Mouse (Mus musculus): Measurements from ENCODE around the gene Fgf18. TPM values are rescaled to one million over a fixed set of nuclear protein-coding genes. Genes with fewer than 3 reads are reported as not detected.

Fgf18 gene
- total RNA-seq, 2 experiments from 2014 or later: 2.9 to 3.4 TPM

- no peak for DNase-seq (ENCODE audit: low spot score in 2 of 2)
Measured at GRCm38 (mm10) chr11:33119116-33119515, 28.1 kb downstream of the Fgf18 start.

- no peak for DNase-seq (ENCODE audit: low spot score in 2 of 2)
Measured at GRCm38 (mm10) chr11:33118480-33118879, 28.7 kb downstream of the Fgf18 start.

DNA sequence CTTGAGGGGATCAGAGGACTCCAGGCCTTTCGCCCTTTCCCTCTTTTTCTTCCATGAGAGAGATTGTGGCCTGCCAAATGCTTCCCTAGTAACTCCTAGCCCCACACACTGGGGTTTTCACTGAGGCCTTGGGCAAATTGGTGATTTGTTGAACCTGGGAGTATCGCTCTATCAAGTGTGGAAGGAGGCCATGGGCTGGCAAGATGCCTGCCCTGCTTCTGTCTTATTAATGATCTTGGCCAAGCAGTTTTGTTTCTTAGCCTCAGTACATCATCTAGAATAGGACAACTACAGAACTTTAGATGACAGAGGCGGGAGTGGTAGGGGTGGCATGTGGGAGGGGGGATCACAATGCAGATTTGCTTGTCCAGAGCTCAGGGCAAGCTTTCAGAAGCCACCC, 31.4 kb downstream of the Fgf18 start:
- no peak for DNase-seq (ENCODE audit: low spot score in 2 of 2)

GRCm38 (mm10) chr11:33112407-33112806, 34.8 kb downstream of the Fgf18 start:
- no peak for DNase-seq (ENCODE audit: low spot score in 2 of 2)

DNA sequence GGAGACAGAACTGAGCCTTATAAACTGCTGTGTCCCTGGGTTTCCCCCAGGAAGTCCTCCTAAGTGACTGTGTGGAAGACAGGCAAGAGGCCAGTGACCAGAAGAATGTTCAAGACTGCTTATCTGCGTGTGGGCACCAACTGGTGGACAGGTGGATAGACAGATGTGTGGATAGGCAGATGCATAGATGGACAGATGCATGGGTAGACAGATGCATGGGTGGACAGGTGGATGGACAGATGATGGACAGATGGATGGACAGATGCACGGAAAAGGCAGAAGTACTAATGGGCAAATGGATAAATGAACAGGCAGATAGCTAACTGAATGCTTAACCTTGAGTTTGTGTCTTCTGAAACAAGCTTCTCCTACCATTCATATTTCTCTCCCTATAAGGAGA, 37.1 kb downstream of the Fgf18 start:
- DNase-seq (ENCODE audit: low spot score in 2 of 2): no peak

- DNase-seq (ENCODE audit: low spot score in 2 of 2): no peak
Measured at GRCm38 (mm10) chr11:33107540-33107939, 39.7 kb downstream of the Fgf18 start.

DNA sequence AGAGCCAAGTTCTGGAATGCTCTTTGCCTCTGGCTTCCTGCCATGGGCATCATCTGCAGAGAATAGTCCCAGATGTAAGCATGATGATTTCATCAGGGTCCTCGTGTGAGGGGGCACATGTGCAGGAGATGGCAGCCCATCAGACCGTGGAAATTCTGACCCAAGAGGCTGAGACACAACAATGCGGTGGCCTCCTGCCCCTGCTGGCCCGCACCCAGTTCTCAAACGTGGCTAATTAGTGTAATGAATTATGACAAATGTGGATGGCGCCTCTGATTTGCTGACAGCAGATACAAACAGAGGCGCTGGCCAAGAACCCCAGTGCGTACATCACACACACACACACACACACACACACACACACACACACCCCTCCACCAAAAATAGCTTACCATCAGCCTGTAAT, 42.3 kb downstream of the Fgf18 start:
- no peak for DNase-seq (ENCODE audit: low spot score in 2 of 2)

GRCm38 (mm10) chr11:33103291-33103943, 43.8 kb downstream of the Fgf18 start:
- DNase-seq (ENCODE audit: low spot score in 2 of 2): no peak

DNA sequence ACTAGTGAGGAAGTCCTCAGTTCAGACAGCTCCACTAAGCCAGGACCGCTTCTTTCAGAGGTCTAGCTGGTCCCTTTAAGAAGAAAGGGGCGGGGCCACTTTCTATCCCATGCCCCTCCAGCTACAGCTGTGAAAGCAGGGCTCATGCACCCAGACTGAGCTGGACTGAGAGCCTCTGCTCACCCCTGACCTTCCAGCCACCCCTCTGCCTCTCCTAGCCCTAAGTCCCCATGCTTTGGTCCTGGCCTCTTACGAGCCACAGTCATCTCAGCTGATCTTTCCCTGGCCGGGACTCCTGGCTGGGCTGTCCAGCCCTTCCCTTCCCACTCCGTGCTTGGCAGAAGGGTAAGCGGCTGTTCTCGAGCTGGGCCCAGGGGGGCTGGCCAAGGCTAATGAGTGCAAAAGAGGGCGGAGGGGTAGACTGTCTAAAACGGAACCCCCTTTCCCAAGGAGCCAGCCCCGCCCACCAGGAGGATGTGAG, 47.1 kb downstream of the Fgf18 start:
- DNase-seq (ENCODE audit: low spot score in 2 of 2): no peak

DNA sequence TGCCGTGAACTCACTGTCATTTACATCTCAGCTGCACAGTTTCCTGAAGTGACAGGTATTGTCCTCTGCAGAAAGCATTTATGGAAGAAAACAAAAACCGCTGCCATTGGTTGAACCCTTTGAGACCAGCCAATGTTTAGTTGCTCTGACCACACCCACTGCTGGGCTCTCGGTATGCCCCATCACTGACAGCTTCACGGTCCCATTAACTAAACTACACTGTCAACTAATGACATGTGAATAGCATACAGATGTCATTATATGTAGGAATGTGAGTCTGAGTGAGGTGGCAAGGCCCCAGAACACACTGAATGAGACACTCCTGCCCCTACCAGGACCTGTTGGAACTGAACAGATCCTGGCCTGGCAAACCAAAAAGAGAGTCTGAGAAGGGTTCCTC, 47.8 kb downstream of the Fgf18 start:
- DNase-seq (ENCODE audit: low spot score in 2 of 2): no peak

DNA sequence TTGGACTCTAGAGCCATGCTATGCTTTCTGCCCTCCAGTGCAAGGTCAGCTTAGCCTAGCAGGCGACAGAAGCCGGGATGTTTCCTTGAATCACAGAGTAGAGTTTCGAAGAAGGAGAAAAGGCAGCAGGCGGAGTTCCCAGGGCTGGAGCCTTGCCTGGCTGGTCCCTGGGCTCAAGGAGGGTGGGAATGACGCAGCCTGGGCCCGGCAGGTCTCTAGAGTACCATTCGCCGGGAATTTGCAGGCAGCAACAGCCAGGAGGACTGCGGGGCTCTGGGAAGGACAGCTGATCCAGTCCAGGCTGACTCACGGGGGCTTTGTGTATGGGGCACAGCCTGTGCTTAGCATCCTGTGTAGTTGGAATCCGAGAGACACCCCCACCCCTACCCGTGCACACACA, 48.8 kb downstream of the Fgf18 start:
- no peak for DNase-seq (ENCODE audit: low spot score in 2 of 2)

DNA sequence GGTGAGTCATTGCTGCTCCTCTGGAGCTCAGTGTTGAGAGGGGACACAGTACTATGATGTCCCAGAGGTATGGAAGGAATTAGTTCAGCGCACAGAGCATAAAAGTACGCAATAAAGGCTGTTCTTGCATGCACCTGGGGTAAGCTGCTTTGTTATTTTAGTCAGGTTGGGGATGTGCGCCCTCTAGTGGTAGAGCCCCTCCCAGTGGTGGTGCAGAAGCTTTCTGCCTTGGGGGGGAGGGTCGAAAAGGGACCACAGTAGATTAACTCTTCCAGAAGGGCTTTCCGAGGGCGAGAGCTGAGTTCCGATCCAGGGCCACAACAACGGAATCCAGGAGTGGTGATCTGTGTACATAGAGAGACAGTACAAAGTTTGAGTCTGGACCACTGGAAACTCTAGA, 49.3 kb downstream of the Fgf18 start:
- peak; percentile 32 to 59 for DNase-seq (ENCODE audit: low spot score in 2 of 2)

DNA sequence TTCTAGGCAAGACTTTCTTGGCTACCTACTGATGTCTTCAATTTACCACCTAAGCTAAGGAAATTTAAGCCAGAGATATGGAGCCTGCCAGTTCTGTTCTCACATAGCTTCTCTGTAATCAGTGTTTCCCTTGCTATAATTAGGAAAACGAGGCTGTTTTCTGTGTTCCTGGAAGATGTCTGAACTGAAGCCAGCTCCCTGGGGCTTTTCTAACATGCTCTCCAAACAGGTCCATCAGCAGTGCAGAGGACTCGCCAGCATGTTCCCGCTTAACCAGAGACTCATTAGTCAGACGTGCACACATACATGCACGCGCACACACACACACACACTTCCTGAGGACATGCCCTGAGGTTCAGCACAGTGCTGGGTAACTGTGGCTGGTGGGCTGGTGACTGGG, 57.3 kb downstream of the Fgf18 start:
- no peak for DNase-seq (ENCODE audit: low spot score in 2 of 2)

- DNase-seq (ENCODE audit: low spot score in 2 of 2): no peak
Measured at GRCm38 (mm10) chr11:33088181-33088580, 59.0 kb downstream of the Fgf18 start.

- no peak for DNase-seq (ENCODE audit: low spot score in 2 of 2)
Measured at GRCm38 (mm10) chr11:33086046-33086445, 61.2 kb downstream of the Fgf18 start.

- peak; percentile 19 to 28 for DNase-seq (ENCODE audit: low spot score in 2 of 2)
Measured at GRCm38 (mm10) chr11:33085514-33085913, 61.7 kb downstream of the Fgf18 start.

DNA sequence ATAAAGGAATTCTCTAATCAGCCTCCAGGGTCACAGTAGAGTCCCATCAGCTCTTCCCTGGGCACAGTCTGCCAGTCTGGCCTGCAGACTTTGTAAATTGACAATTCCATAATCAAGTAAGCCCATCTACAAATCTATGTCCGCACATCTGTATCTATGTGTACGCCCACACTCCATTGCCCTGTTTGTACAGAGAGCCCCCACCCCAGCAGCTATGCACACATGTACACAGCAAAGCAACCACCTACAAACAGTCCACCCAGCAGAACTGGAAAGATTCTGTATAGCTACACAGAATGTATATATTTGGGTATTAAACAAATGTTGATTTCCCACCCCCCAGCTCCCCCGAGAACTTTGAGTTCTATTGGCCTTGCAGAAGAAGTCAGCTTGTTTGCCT, 62.1 kb downstream of the Fgf18 start:
- DNase-seq (ENCODE audit: low spot score in 2 of 2): no peak

DNA sequence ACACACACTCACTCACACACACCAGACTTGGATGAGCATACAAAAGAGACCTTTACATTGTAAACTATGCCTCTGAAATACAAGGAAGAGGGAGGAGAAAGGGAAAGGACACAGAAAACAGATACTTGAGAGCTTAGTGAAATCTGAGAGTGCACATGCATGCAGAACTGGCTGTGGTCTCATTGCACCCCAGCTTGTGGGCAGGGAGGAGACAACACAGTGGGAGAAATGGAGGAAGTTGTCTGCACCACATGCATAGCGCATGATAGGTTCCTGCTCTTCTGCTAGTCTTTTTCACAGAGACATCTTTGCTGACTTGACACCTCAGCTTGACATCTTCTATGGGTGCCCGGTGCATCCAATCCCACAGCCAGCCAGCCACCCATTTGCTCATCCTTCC, 63.2 kb downstream of the Fgf18 start:
- DNase-seq (ENCODE audit: low spot score in 2 of 2): no peak

- DNase-seq (ENCODE audit: low spot score in 2 of 2): no peak
Measured at GRCm38 (mm10) chr11:33081175-33081574, 66.0 kb downstream of the Fgf18 start.

DNA sequence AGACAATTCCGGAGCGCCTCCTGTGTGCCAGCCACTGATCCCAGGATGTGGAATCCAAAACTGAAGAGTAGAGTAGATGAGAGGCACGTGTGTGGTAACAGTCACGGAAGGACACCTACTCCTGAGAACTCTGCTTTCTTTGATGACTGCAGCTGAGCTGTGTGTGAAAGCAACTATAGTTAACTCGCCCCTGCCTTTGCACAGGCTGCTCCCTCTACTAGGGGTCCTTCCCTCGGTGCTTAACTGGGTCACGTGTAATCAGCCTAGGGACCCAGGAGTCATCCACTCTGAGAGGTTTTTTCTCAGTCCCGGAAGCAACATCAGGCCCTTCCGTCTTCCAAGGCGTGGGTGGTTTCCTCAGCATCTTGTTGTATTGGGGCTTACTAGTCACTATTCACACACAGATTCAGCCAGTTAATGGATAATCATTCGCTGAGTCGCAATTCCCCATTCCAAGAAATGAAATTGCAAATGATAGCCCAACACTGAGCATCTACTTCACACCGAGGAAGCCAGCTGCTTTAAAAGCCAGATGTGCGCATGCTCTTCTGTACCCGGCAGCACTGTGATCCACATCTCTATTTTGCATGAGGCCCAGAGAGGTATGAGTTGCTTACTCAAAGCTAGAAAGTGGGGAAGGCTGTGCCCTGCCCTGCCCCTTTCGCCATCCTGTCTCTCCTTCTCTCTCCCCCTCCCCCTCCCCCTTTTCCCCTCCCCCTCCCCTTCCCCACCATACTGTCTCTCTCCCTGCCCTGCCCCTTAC, 67.0 kb downstream of the Fgf18 start:
- no peak for DNase-seq (ENCODE audit: low spot score in 2 of 2)

- no peak for DNase-seq (ENCODE audit: low spot score in 2 of 2)
Measured at GRCm38 (mm10) chr11:33079424-33079823, 67.8 kb downstream of the Fgf18 start.

DNA sequence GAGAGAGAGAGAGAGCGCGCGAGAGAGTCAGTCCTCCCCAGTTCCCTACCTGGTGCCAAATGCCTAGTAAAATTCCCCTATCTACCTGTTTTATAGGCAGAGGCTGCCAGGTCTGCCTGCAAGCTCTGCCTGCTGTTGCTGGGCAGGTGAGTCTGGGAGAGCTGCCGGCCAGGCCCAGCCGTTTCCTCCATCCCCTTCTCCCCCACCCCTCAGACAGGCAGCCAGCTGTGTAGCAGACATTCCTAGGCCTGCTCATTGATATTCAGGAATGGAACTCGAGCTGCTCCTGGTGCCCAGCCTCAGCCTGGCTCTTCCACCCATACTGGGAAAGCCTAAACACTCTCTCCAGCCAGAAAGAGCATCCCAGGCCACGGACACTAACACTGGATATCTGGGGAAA, 69.2 kb downstream of the Fgf18 start:
- no peak for DNase-seq (ENCODE audit: low spot score in 2 of 2)

DNA sequence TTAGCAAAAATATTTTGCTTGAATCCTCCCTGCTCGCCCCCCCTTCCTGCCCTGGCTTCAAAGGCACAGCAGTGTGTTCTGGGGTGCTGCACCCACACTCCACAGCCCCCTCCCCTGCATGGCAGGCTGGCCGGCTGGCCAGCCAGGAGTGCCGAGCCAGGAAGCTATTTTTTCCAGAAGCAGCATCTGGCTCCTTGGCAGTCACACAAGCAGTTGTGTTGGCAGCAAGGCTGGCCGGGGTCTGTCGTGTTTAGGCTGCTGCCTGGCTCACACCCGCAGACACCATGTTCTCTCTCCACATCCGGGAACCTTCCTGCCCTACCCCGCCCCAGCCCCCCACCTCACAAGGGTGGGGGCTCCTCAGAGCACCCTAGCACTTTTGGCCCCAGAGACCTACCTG, 71.9 kb downstream of the Fgf18 start:
- DNase-seq (ENCODE audit: low spot score in 2 of 2): peak; percentile 19 to 55
